Mouse (Mus musculus) neural tube, embryonic 10.5 days (tissue): ENCODE measurements around the gene Casp9.
"Not testable (repeated sequence)": the region's sequence is repeated elsewhere in the genome, so short reads cannot be mapped to it uniquely, and the experiment has no call there.

Source experiments
- DNase-seq: peaks from one replicate; pipeline ENCODE4 v3.0.0-alpha.2; 2017; ENCODE audit warnings: low spot score; ENCODE audit errors: extremely low spot score

Gene Casp9

GRCm38 (mm10) chr4:141793282-141794151, at the start of gene Casp9:
TSS of gene Casp9 (plus strand) at chr4:141793612.
- peak; percentile 99 for DNase-seq

GRCm38 (mm10) chr4:141746578-141747346, 46.6 kb upstream of the Casp9 start, which contains the start of gene Agmat:
TSS of gene Agmat (plus strand) at chr4:141746672.
- no peak for DNase-seq

GRCm38 (mm10) chr4:141749557-141749956, 43.9 kb upstream of the Casp9 start:
- DNase-seq, result no peak

GRCm38 (mm10) chr4:141750826-141751225, 42.6 kb upstream of the Casp9 start:
- no peak for DNase-seq

GRCm38 (mm10) chr4:141751419-141752075, 41.9 kb upstream of the Casp9 start:
- no peak for DNase-seq

- peak; percentile 33 for DNase-seq
These were observed 41.4 kb upstream of the Casp9 start for GRCm38 (mm10) chr4:141752076-141752421.

GRCm38 (mm10) chr4:141755375-141755930, 38.0 kb upstream of the Casp9 start:
- DNase-seq, result no peak

- no peak for DNase-seq
These were observed 36.3 kb upstream of the Casp9 start for GRCm38 (mm10) chr4:141757124-141757523.

- DNase-seq, result no peak
These were observed 34.4 kb upstream of the Casp9 start for GRCm38 (mm10) chr4:141758874-141759542.

- no peak for DNase-seq
These were observed 32.5 kb upstream of the Casp9 start for GRCm38 (mm10) chr4:141760942-141761341.

- DNase-seq, result no peak
These were observed 31.3 kb upstream of the Casp9 start for GRCm38 (mm10) chr4:141762102-141762598.

GRCm38 (mm10) chr4:141763476-141763875, 29.9 kb upstream of the Casp9 start:
- no peak for DNase-seq

GRCm38 (mm10) chr4:141765008-141765407, 28.4 kb upstream of the Casp9 start:
- no peak for DNase-seq

- DNase-seq, result no peak
These were observed 27.1 kb upstream of the Casp9 start for GRCm38 (mm10) chr4:141766316-141766667.

- no peak for DNase-seq
These were observed 26.6 kb upstream of the Casp9 start for GRCm38 (mm10) chr4:141766668-141767352.

GRCm38 (mm10) chr4:141767353-141768036, 25.9 kb upstream of the Casp9 start:
- no peak for DNase-seq

- DNase-seq, result no peak
These were observed 23.8 kb upstream of the Casp9 start for GRCm38 (mm10) chr4:141769501-141770160.

GRCm38 (mm10) chr4:141771823-141772222, 21.6 kb upstream of the Casp9 start:
- no peak for DNase-seq

GRCm38 (mm10) chr4:141773019-141773418, 20.4 kb upstream of the Casp9 start:
- DNase-seq, result not testable (repeated sequence)
